Comparison of ENCODE assay signal across 30 mouse cellular contexts in genomic region chr7:139302314-139302713, GRCm38 (mm10). TPM values are rescaled to one million over a fixed set of nuclear protein-coding genes. Genes with fewer than 3 reads are reported as not detected.
A peak's percentile ranks its signal among the peaks of the same experiment; 100 is the strongest.
DNase-seq lines count a peak whose midpoint lies in the region; ATAC-seq and TF ChIP-seq lines count a peak whose summit lies in the region.
"Had no signal": no experiment of that assay in that cellular context is flagged by ENCODE, and none has a peak within 500 bp of the region (broad histone marks: within the 10 kb centered on the region; RNA-seq: fewer than 3 reads in every experiment).

No protein-coding gene starts in this region.

- no peaks in the 10 kb centered on the region for H3K9me3 ChIP-seq in heart, embryonic 15.5 days (replicated peaks)
- no peaks in the 10 kb centered on the region for H3K9me3 ChIP-seq in embryonic facial prominence, embryonic 10.5 days
- H3K9me3 ChIP-seq: embryonic facial prominence, embryonic 15.5 days; forebrain, embryonic 13.5 days; hindbrain, embryonic 12.5 days; neural tube, embryonic 15.5 days had no signal

- TF ChIP-seq POLR2A in small intestine, adult 2 months (IDR thresholded peaks at IDR 0.05; ENCODE audit: low read depth, low read length) = no peak

- H3K27ac ChIP-seq in gastrocnemius, adult 2 months = no peak overlapping the region
- H3K27ac ChIP-seq in heart, embryonic 15.5 days = peak overlapping the region; percentile 15; the same call in 1 of the 2 replicates
- H3K27ac ChIP-seq in embryonic facial prominence, embryonic 10.5 days (replicated peaks) = no peak overlapping the region
- H3K27ac ChIP-seq in small intestine, adult 2 months (ENCODE audit: insufficient read depth, low read depth, low read length) = peak overlapping the region; percentile 89
- H3K27ac ChIP-seq: embryonic facial prominence, embryonic 15.5 days; forebrain, embryonic 13.5 days; hindbrain, embryonic 12.5 days; liver, embryonic 14.5 days; neural tube, embryonic 15.5 days had no signal

- ATAC-seq in heart, embryonic 15.5 days (replicated peaks; ENCODE audit: insufficient number of reproducible peaks, insufficient read depth, low FRiP score, low read depth) = no peak
- no peak for ATAC-seq in erythroblast, adult 5-6 weeks (replicated peaks; ENCODE audit: low FRiP score, poor library complexity, severe bottlenecking)
- ATAC-seq: Patski had no signal

- H3K4me3 ChIP-seq in gastrocnemius, adult 2 months = no peak overlapping the region
- no peak overlapping the region for H3K4me3 ChIP-seq in heart, embryonic 15.5 days
- H3K4me3 ChIP-seq in embryonic facial prominence, embryonic 10.5 days = no peak overlapping the region
- H3K4me3 ChIP-seq in small intestine, adult 2 months (ENCODE audit: low read depth, low read length) = no peak overlapping the region
- H3K4me3 ChIP-seq: embryonic facial prominence, embryonic 15.5 days; forebrain, embryonic 13.5 days; hindbrain, embryonic 12.5 days; neural tube, embryonic 15.5 days had no signal

- no peaks in the 10 kb centered on the region for H3K27me3 ChIP-seq in heart, embryonic 15.5 days
- H3K27me3 ChIP-seq in embryonic facial prominence, embryonic 10.5 days (replicated peaks; ENCODE audit: low read depth, poor library complexity, severe bottlenecking) = peaks cover 22% of the 10 kb centered on the region
- H3K27me3 ChIP-seq in small intestine, adult 2 months (ENCODE audit: control insufficient read depth, insufficient read depth, low read length) = no peaks in the 10 kb centered on the region
- H3K27me3 ChIP-seq: embryonic facial prominence, embryonic 15.5 days; Patski had no signal

- TF ChIP-seq CTCF in gastrocnemius, adult 2 months (IDR thresholded peaks at IDR 0.05) = no peak
- TF ChIP-seq CTCF in small intestine, adult 2 months (IDR thresholded peaks at IDR 0.05; ENCODE audit: extremely low read depth, insufficient read length, insufficient replicate concordance, low read depth, low read length) = no peak

- H3K4me1 ChIP-seq in heart, embryonic 15.5 days (replicated peaks) = peaks cover 39% of the 10 kb centered on the region
- peaks cover 17% of the 10 kb centered on the region for H3K4me1 ChIP-seq in embryonic facial prominence, embryonic 10.5 days
- peaks cover 28% of the 10 kb centered on the region; the same call in 1 of the 2 replicates for H3K4me1 ChIP-seq in small intestine, adult 2 months (ENCODE audit: control insufficient read depth, insufficient read depth, insufficient read length, low read length)
- H3K4me1 ChIP-seq: hindbrain, embryonic 12.5 days had no signal

- no peak overlapping the region for H3K4me2 ChIP-seq in heart, embryonic 15.5 days
- H3K4me2 ChIP-seq: embryonic facial prominence, embryonic 15.5 days; forebrain, embryonic 13.5 days; hindbrain, embryonic 12.5 days; neural tube, embryonic 15.5 days had no signal

- intact Hi-C loops in gastrocnemius, postnatal 14 days (cut with DNase I; ENCODE audit: low total_unique reads) = loop anchor here (2.0 kb wide), 1 partner anchor 172 kb away; no protein-coding TSS in a partner anchor
- intact Hi-C loops in gastrocnemius, adult 2 months (cut with DNase I) = loop anchor here (2.0 to 10.0 kb wide), 2 partner anchors 86 to 282 kb away; partner anchors contain the start of genes Inpp5a and Nkx6-2
- intact Hi-C loops in heart, postnatal 36 days (cut with DNase I) = no loop called here

- no peak overlapping the region for H3K9ac ChIP-seq in heart, embryonic 15.5 days
- H3K9ac ChIP-seq: embryonic facial prominence, embryonic 15.5 days; forebrain, embryonic 13.5 days; hindbrain, embryonic 12.5 days; liver, embryonic 14.5 days; neural tube, embryonic 15.5 days had no signal

- DNase-seq in gastrocnemius, postnatal 14 days = peak; percentile 46
- DNase-seq in gastrocnemius, adult 2 months = no peak
- DNase-seq in heart, postnatal 36 days = no peak
- peak; percentile 45 for DNase-seq in embryonic facial prominence, embryonic 10.5 days (ENCODE audit: low spot score)
- DNase-seq: adrenal gland, postnatal 10 days; cerebellum, adult 8-10 months; cerebellum, postnatal 36 days; embryo, embryonic 11 days; gastrocnemius, postnatal 25 days; kidney, adult 9 months; kidney, postnatal 10 days; layer of hippocampus, postnatal 36 days; left cerebral cortex, postnatal 4 days; liver; lung, adult 2 months; lung, postnatal 14 days; midbrain, embryonic 14.5 days; retina, postnatal 1 day; right cerebral cortex, postnatal 14 days; thymus, postnatal 14 days had no signal

- 60% methylated on average over 5 of the region's 5 CpGs for WGBS in heart, embryonic 15.5 days
- WGBS in embryonic facial prominence, embryonic 10.5 days = 37% methylated on average over 5 of the region's 5 CpGs
- 64% methylated on average over 5 of the region's 5 CpGs for WGBS in small intestine, adult 2 months

- H3K36me3 ChIP-seq in heart, embryonic 15.5 days = no peaks in the 10 kb centered on the region
- H3K36me3 ChIP-seq in embryonic facial prominence, embryonic 10.5 days (replicated peaks) = no peaks in the 10 kb centered on the region
- H3K36me3 ChIP-seq in small intestine, adult 2 months (ENCODE audit: control insufficient read depth, insufficient read depth, low read length) = no peaks in the 10 kb centered on the region
- H3K36me3 ChIP-seq: embryonic facial prominence, embryonic 15.5 days; G1E; hindbrain, embryonic 12.5 days; neural tube, embryonic 15.5 days had no signal

RNA-seq across cellular contexts. Expression of gene Pwwp2b, which starts 54.0 kb away (rescaled TPM):
- total RNA-seq in gastrocnemius, postnatal 14 days (2021) = 1 to 10 TPM; 1.5 to 3.0 TPM
- total RNA-seq in gastrocnemius, adult 2 months (2021) = 1 to 10 TPM; 3.0 to 7.4 TPM
- 7.0 and 8.5 TPM in 2 replicates for polyA plus RNA-seq in heart, embryonic 15.5 days (2015; fragmentation: Nextera tagmentation; extraction: Ambion mirVana)
- 1 to 10 TPM; 9.5 to 9.7 TPM for total RNA-seq in heart, postnatal 36 days (2021)
- 7.1 and 7.6 TPM in 2 replicates for polyA plus RNA-seq in embryonic facial prominence, embryonic 10.5 days (2016; fragmentation: Nextera tagmentation; extraction: Ambion mirVana)
- polyA plus RNA-seq in small intestine, adult 2 months (2012; rRNA removed) = 5.8 and 19.4 TPM in 2 replicates
- 0.42 and 2.7 TPM in 2 replicates for total RNA-seq in erythroblast, adult 5-6 weeks (2015; ENCODE audit: low replicate concordance)
- 0.42 TPM in 1 of 2 replicates, not detected in the other for total RNA-seq in erythroblast, adult 5-6 weeks (2017; ENCODE audit: low replicate concordance)

Comparison
In these comparisons a context has a peak if more than half of its experiments do, and no peak if none do; other contexts are left out.
1. DNase-seq: peak in gastrocnemius, postnatal 14 days (single experiment) and embryonic facial prominence, embryonic 10.5 days (single experiment); none in gastrocnemius, adult 2 months (single experiment) and heart, postnatal 36 days (0 of 2).
2. H3K27ac ChIP-seq: peak in heart, embryonic 15.5 days (single experiment) and small intestine, adult 2 months (single experiment); none in gastrocnemius, adult 2 months (single experiment) and embryonic facial prominence, embryonic 10.5 days (single experiment).